Comparison of ENCODE assay signal across 12 mouse cellular contexts in the genomic region with DNA sequence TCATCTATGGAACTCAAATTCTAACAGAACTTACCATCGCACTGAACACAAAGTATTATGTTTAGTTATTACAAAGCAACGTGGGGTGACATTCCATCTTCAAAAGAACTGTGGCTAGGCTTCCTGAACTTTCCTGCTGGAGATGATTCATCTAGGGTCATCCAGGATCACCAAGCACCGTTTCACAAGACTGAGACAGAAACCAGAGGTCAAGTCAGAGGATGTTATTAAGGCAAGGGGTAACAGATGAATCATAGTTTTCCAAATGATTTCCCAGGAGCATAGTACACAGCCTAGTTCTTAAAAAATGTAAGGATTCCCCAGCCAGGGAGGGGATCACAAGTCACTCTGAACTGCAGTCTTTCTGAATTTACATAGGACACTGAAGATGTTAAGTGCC.
"Had no signal": no experiment of that assay in that cellular context is flagged by ENCODE, and none has a peak within 500 bp of the region (broad histone marks: within the 10 kb centered on the region; RNA-seq: fewer than 3 reads in every experiment).

No protein-coding gene starts in this region.

- ATAC-seq: lung, postnatal 0 days had no signal

- H3K4me1 ChIP-seq: limb, embryonic 10.5 days; liver, embryonic 15.5 days; midbrain, embryonic 10.5 days; neural tube, embryonic 12.5 days had no signal

- H3K4me3 ChIP-seq: left cerebral cortex, adult 2 months; limb, embryonic 10.5 days; liver, embryonic 15.5 days; midbrain, embryonic 10.5 days; neural tube, embryonic 12.5 days had no signal

- H3K27me3 ChIP-seq: liver, embryonic 15.5 days; neural tube, embryonic 12.5 days had no signal

- H3K36me3 ChIP-seq: limb, embryonic 10.5 days; liver, embryonic 15.5 days; midbrain, embryonic 10.5 days; neural tube, embryonic 12.5 days had no signal

- H3K9ac ChIP-seq: liver, embryonic 15.5 days; neural tube, embryonic 12.5 days had no signal

- H3K27ac ChIP-seq: left cerebral cortex, adult 2 months; limb, embryonic 10.5 days; liver, embryonic 15.5 days; midbrain, embryonic 10.5 days; neural tube, embryonic 12.5 days; stomach, postnatal 0 days had no signal

- H3K4me2 ChIP-seq: liver, embryonic 11.5 days; liver, embryonic 15.5 days; neural tube, embryonic 12.5 days had no signal

- DNase-seq: kidney, postnatal 25 days; lung, adult 2 months; lung, postnatal 4 days; midbrain, embryonic 14.5 days had no signal
